Mouse (Mus musculus) stomach, embryonic 14.5 days (tissue): ENCODE data around the gene Pllp. TPM values are rescaled to one million over a fixed set of nuclear protein-coding genes. Genes with fewer than 3 reads are reported as not detected.

Source experiments
- ATAC-seq: fragments of 200-750 bp; cut with Nextera tagmentation; 2 replicates; pipeline ENCODE4 v1.8.0; 2017; ENCODE audit warnings: low read depth, moderate TSS enrichment; ENCODE audit not compliant: insufficient number of reproducible peaks, insufficient read depth, low FRiP score
- H3K27ac ChIP-seq: fragments of 300-500 bp; sonication (generic); 2 replicates; pipeline ENCODE4 v1.5.1; 2014; ENCODE audit warnings: mild to moderate bottlenecking, low read length, moderate library complexity, mixed read lengths
- H3K27me3 ChIP-seq: fragments of 300-500 bp; sonication (generic); 2 replicates; pipeline ENCODE4 v1.6.1; 2014; ENCODE audit warnings: low read length, control low read depth, mixed read lengths; ENCODE audit not compliant: control insufficient read depth, insufficient read depth
- H3K36me3 ChIP-seq: fragments of 300-500 bp; sonication (generic); 2 replicates; pipeline ENCODE4 v1.6.1; 2014; ENCODE audit warnings: mild to moderate bottlenecking, control low read depth, low read length, moderate library complexity, mixed read lengths; ENCODE audit not compliant: control insufficient read depth, insufficient read depth
- H3K4me1 ChIP-seq: fragments of 300-500 bp; sonication (generic); 2 replicates; pipeline ENCODE4 v1.6.1; 2014; ENCODE audit warnings: low read length, control low read depth, mixed read lengths; ENCODE audit not compliant: control insufficient read depth, insufficient read depth
- H3K4me2 ChIP-seq: fragments of 300-500 bp; sonication (generic); replicated peaks from 2 replicates; pipeline ENCODE4 v1.6.1; 2014; ENCODE audit warnings: low read depth, low read length, control low read depth
- H3K4me3 ChIP-seq: fragments of 300-500 bp; sonication (generic); 2 replicates; pipeline ENCODE4 v1.5.1; 2014; ENCODE audit warnings: low read depth, low read length, control low read depth
- H3K9ac ChIP-seq: fragments of 300-500 bp; sonication (generic); replicated peaks from 2 replicates; pipeline ENCODE4 v1.6.1; 2014; ENCODE audit warnings: low read depth, mild to moderate bottlenecking, control low read depth, low read length, moderate library complexity, mixed read lengths
- H3K9me3 ChIP-seq: fragments of 300-500 bp; sonication (generic); 2 replicates; pipeline ENCODE4 v1.6.1; 2016; ENCODE audit warnings: low read depth, low read length, control low read depth; ENCODE audit not compliant: control insufficient read depth
- WGBS: fragments of 180-500 bp; shearing (Covaris S2); extraction: QIAGEN DNeasy Blood & Tissue Kit; methylation state at CpG from one replicate; pipeline ENCODE4 v1.1.7; 2014; 5-methylcytosine and 5-hydroxymethylcytosine counted together
- polyA plus RNA-seq: library from polyadenylated mRNA; unstranded; fragments of >200 nt; fragmentation: Nextera tagmentation; extraction: Ambion mirVana; gene quantifications from 2 replicates; pipeline ENCODE4 v1.2.1, GENCODE M21; 2014

Pllp gene
- polyA plus RNA-seq, 1 experiment from 2014 or later: 65.6 TPM

DNA sequence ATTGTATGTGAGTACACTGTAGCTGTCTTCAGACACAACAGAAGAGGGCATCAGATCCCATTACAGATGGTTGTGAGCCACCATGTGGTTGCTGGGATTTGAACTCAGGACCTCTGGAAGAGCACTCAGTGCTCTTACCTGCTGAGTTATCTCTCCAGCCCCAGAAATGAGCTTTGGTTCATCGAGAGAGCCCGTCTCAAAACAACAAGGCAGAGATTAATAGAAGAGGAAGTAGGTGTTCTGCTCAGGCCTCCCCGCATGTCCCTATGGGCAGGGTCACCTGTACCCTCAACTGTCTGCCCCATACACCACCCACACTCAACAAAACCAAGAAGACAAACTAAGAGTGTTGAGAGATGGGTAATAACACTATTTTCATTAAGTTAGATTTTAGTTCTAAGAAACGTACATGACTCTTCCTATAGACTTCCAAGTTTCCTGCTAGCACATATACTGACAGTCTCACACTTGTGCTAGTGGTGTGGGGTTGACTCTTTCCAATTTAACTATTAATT, 4.4 kb upstream of the Pllp start:
- Histone ChIP-seq H3K9ac (no peak overlapping the region), H3K9me3 (no peaks in the 10 kb centered on the region), H3K4me1 (0 out of 2 replicates have a peak, but pooled peaks cover 3% of the 10 kb centered on the region), H3K36me3 (no peaks in the 10 kb centered on the region), H3K27me3 (peaks cover 13% of the 10 kb centered on the region), H3K27ac (no peak overlapping the region), H3K4me3 (no peak overlapping the region), H3K4me2 (no peak overlapping the region)
- WGBS: 75% methylated on average over 4 of the region's 4 CpGs
- no peak for ATAC-seq

DNA sequence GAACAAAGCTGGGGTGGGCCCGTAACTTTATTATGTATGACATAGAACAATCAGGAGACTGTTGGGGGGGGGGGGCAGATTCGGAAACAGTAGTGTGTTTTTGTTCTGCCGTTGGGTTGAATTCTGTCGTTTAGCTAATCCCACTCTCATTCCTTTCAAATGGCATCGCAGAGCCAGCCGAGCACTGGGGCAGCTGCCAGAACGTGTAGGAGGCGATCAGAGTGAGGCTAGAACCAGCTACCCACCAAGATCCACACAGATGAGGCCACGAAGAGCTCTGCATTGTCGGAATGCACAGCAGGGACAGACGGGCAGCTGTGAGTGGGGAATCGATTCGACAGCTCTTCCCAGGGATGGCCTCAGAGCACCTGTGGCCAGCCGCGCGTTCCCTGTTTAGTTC, 3.3 kb upstream of the Pllp start:
- Histone ChIP-seq H3K4me2 (no peak overlapping the region), H3K9me3 (no peaks in the 10 kb centered on the region), H3K9ac (no peak overlapping the region), H3K4me1 (0 out of 2 replicates have a peak, but pooled peaks cover 4% of the 10 kb centered on the region), H3K27ac (no peak overlapping the region), H3K27me3 (peaks cover 23% of the 10 kb centered on the region), H3K36me3 (no peaks in the 10 kb centered on the region), H3K4me3 (no peak overlapping the region)
- WGBS: 73% methylated on average over 16 of the region's 16 CpGs
- no peak for ATAC-seq

DNA sequence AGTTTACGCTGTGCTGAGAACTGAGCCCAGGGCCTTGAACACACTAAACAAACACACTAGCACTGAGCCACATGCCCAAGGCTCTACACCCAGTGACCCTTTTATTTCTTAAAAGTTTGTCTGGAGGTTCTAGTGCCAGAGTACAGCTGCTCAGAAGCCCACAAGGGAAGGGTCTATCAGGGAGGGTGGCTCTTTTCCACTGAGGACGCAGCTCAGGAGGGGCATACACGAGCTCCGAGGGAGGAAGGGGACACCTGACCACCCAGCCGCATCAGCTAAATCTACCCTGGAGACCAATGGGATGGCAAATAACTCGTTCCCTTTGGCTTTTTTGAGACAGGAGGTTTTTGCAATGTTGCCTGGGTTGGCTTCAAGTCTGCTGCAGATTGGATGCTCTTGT, 1.9 kb upstream of the Pllp start:
- Histone ChIP-seq H3K4me1 (0 out of 2 replicates have a peak, but pooled peaks cover 4% of the 10 kb centered on the region), H3K27ac (no peak overlapping the region), H3K4me3 (no peak overlapping the region), H3K27me3 (peaks cover 28% of the 10 kb centered on the region), H3K36me3 (no peaks in the 10 kb centered on the region), H3K4me2 (no peak overlapping the region), H3K9me3 (no peaks in the 10 kb centered on the region), H3K9ac (no peak overlapping the region)
- WGBS: 85% methylated on average over 6 of the region's 6 CpGs
- no peak for ATAC-seq

DNA sequence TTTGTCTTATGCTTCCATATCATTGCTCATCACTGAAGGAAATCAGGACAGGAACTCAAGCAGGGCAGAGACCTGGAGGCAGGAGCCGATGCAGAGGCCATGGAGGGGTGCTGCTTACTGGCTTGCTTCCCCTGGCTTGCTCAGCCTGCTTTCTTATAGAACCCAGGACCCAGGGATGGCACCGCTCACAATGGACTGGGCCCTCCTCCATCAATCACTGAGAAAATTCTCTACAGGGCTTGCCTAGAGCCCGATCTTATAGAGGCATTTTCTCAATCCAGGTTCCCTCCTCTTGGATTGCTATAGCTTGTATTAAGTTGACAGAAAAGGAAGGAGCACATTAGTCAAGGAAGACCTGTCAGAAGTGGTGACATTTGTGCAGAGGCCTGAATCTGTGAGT, 488 bp upstream of the Pllp start:
- peaks cover 28% of the 10 kb centered on the region for H3K27me3 ChIP-seq
- no peak overlapping the region for H3K27ac ChIP-seq
- ATAC-seq: no peak
- WGBS: 59% methylated on average over 3 of the region's 3 CpGs
- H3K9me3 ChIP-seq: no peaks in the 10 kb centered on the region
- H3K4me1 ChIP-seq: 0 out of 2 replicates have a peak, but pooled peaks cover 4% of the 10 kb centered on the region
- H3K4me2 ChIP-seq: peak overlapping the region; percentile 73; the same call in 1 of the 2 replicates
- no peak overlapping the region for H3K9ac ChIP-seq
- no peaks in the 10 kb centered on the region for H3K36me3 ChIP-seq
- H3K4me3 ChIP-seq: peak overlapping the region; percentile 42; the same call in 1 of the 2 replicates

DNA sequence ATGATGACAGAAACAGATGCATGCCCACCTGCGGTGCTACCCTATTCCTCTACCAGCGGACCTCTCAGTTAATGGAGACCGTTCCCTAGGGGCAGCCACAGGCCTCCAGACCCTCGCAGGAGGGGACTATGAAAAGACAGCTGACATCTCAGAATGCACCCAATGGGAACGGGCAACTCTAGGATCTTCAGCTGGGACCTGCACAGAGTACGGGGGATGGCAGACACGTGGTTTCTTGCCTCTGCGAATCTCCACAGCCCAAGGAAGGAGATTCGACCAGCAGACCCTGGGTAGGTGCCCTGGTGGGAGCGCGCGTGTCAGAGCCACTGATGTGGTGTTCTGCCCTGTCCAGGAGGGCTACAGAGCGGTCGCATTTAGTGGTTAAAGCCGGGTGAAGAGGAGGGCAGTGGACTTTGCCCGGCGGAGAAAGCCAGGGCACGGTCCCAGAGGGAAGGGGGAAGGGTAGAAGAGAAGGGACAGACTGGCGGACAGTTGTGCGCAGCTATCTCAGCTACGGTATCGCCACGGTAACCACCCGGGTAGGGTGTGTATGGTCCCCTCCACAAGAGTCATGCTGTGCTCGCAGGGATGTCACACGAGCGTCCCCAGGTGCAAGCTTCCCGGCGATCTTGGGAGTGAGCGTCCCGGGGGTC, 611 bp downstream of the Pllp start:
- Histone ChIP-seq H3K36me3 (no peaks in the 10 kb centered on the region), H3K4me2 (peak overlapping the region; percentile 73), H3K27me3 (peaks cover 28% of the 10 kb centered on the region), H3K4me1 (0 out of 2 replicates have a peak, but pooled peaks cover 4% of the 10 kb centered on the region), H3K9ac (peak overlapping the region; percentile 4; the same call in 1 of the 2 replicates), H3K9me3 (no peaks in the 10 kb centered on the region), H3K27ac (no peak overlapping the region), H3K4me3 (peak overlapping the region; percentile 42)
- ATAC-seq: peak; percentile 61
- under 1% methylated on average over 31 of the region's 31 CpGs for WGBS

DNA sequence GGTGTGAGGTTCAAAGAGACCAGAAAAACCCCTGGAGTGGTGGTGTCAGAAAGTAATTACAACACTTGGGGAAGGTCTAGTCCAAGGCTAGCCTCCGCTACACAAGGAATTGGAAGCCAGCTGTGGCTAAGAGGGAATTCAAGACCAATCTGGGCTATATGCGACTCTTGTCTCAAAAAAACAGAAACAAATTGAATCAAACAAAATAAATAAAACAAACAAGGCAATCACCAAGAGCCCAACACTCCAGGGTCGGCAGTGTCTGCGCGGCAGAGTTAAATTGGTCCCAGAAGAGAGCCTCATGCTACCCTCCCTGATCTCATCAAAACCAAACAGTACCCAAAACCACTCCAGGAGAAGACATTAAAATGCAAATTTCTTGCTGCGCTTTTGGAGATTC, 1.4 kb downstream of the Pllp start:
- Histone ChIP-seq H3K9ac (no peak overlapping the region), H3K4me1 (0 out of 2 replicates have a peak, but pooled peaks cover 4% of the 10 kb centered on the region), H3K36me3 (no peaks in the 10 kb centered on the region), H3K4me2 (peak overlapping the region; percentile 73), H3K27me3 (peaks cover 28% of the 10 kb centered on the region), H3K4me3 (peak overlapping the region; percentile 42; the same call in 1 of the 2 replicates), H3K9me3 (no peaks in the 10 kb centered on the region), H3K27ac (no peak overlapping the region)
- no peak for ATAC-seq
- 9% methylated on average over 6 of the region's 6 CpGs for WGBS

DNA sequence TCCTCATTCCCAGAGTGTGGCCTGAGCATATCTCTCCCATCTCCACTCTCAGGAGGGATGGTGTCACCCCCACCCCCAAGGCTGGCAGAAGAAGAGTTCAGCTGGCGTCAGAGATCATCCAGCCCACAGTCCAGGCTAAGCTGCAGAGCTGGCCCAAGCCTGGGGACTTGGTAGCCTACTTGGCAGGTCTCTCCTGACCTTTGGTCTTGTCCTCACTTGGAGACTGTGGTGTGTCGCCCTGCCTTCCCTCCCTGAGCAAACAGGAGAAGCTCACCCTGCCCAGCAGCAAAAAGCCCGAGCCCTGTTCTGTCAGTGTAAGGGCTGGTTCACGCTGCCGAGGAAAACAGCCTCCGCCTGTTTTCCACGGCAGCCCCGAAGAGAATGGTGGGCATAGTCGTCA, 10.1 kb downstream of the Pllp start:
- 52% methylated on average over 9 of the region's 9 CpGs for WGBS
- Histone ChIP-seq H3K9ac (no peak overlapping the region), H3K36me3 (no peaks in the 10 kb centered on the region), H3K27me3 (no peaks in the 10 kb centered on the region), H3K9me3 (no peaks in the 10 kb centered on the region), H3K27ac (peak overlapping the region; percentile 41), H3K4me2 (no peak overlapping the region), H3K4me1 (no peaks in the 10 kb centered on the region), H3K4me3 (no peak overlapping the region)
- ATAC-seq: peak; percentile 20; the same call in 1 of the 2 replicates

DNA sequence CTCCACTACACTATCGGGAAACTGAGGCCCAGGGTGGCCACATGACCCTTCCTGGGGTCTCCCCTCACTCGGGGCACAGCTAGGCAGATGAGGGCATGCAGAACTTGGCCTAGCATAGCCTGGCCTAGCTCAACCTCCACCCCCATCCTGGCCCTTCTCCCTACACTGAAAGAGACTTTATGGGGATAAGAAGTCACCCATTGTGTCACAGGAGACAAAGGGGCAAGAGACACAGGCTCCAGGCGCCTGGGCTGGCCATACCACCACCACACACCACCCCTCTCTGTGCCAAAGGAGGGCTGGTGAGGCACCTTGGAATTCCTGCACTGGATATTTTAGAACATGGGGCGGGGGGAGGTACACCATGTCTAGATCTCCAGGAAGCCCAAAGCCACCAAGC, 11.8 kb downstream of the Pllp start:
- H3K9ac ChIP-seq: no peak overlapping the region
- 88% methylated on average over 4 of the region's 4 CpGs for WGBS
- ATAC-seq: no peak
- peaks cover under 1% of the 10 kb centered on the region for H3K4me1 ChIP-seq
- H3K27ac ChIP-seq: peak overlapping the region; percentile 87; the same call in 1 of the 2 replicates
- H3K4me3 ChIP-seq: no peak overlapping the region
- no peaks in the 10 kb centered on the region for H3K36me3 ChIP-seq
- H3K27me3 ChIP-seq: no peaks in the 10 kb centered on the region
- H3K9me3 ChIP-seq: no peaks in the 10 kb centered on the region
- no peak overlapping the region for H3K4me2 ChIP-seq
